Mouse (Mus musculus) embryonic fibroblast, embryonic 13.5 days (primary cell): ENCODE measurements at regions not wholly inside any gene's neighbourhood (a gene's known extent, or its start where the extent isn't known, plus 50 kb on each side); places are given as distances from the start of the nearest gene placed in this dataset.

Experiments used
- CTCF ChIP-seq: IDR thresholded peaks from 2 replicates; pipeline ENCODE4 v1.5.1; 2011; ENCODE audit warnings: mild to moderate bottlenecking, control low read depth, low read length, moderate library complexity, borderline replicate concordance; ENCODE audit not compliant: insufficient read depth
- POLR2A ChIP-seq: IDR thresholded peaks from 2 replicates; pipeline ENCODE4 v1.6.1; 2011; ENCODE audit warnings: low read depth, mild to moderate bottlenecking, control low read depth, low read length, moderate library complexity

- TF ChIP-seq CTCF (no peak), POLR2A (no peak)
These were observed 123.3 kb upstream of the Sox11 start for GRCm38 (mm10) chr12:27465499-27466150.
